Mouse (Mus musculus) cerebellum, adult 11 months (tissue): ENCODE measurements at regions not wholly inside any gene's neighbourhood (a gene's known extent, or its start where the extent isn't known, plus 50 kb on each side); places are given as distances from the start of the nearest gene placed in this dataset.

Source experiments
- DNase-seq: peaks from one replicate; pipeline ENCODE4 v3.0.0; 2022

GRCm38 (mm10) chr10:70336741-70337140 lies 91.8 kb downstream of the Slc16a9 start:
- DNase-seq, result no peak

DNA sequence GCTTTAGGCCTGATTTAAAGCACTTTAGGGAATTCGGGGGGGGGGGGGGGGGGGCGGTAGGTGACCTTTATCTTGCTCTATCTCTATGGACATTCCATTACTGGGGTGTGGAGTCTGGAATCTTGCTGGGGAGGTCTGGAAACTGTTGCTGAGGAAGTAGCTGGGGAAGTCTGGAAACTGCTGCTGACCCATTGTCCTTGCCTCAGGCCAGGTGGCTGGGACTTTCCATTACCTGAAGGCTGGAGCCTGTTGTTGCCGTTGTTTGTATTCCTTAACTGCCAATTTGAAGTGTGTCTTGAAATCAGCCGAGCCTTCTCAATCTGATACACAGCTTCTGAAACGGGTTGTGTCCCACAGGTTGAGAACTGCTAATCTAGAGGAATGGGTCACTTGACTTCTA lies 80.9 kb upstream of the Fam13c start:
- no peak for DNase-seq

- no peak for DNase-seq
Measured at GRCm38 (mm10) chr10:70359834-70360233, 80.4 kb upstream of the Fam13c start.

DNA sequence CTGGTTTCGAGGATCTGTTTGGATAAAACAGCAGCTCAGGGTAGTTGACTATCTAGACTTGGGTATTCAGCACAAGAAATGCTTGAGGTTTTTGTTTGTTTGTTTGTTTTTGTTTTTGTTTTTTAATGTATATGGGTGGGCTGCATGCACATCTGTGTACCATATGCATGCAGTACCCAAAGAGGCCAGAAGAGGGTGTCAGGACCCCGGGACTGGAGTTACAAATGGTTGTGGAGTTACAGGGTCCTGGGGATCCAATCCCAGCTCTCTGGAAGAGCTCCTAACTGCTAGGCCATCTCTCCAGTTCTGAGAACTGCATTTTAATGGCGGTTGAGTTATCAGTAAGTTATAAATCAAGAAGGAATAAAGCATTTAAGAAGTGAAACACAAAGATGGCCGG lies 77.2 kb upstream of the Fam13c start:
- peak; percentile 11 for DNase-seq

DNA sequence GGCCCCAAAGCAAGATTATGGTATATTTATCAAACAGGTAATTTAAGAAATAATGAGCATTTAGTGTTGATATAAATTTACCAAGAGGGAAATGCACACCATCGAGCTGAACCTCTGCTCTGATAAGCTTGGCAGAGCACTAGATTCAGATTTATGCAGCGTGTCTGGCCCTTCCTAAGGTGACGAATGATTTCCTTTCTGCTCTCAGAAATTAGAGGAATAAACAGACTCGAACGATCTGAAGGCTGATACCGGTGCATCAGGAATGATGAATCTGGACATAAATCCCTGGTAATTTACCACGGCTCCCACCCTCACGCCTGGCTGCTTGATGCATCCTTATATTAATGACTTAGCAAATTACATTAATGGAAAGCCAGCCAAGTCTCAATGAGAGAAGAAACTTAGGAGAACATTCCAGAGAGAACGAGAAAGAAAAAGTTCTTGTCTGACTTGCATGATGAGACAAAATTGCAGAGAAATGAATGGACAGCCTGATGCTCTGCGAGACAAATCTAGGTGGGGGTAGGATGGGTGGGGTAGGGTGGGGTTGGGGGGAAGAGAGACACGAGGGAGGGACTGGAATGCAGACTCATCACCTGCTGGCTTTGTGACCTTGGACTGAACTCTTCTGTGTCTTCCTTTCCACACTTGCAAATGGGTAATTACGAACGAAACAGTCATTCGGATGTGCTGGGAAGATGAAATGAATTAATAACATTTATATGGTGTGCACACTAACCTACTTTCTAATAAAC lies 75.9 kb upstream of the Fam13c start:
- no peak for DNase-seq

GRCm38 (mm10) chr10:70364976-70365345 lies 75.3 kb upstream of the Fam13c start:
- no peak for DNase-seq

DNA sequence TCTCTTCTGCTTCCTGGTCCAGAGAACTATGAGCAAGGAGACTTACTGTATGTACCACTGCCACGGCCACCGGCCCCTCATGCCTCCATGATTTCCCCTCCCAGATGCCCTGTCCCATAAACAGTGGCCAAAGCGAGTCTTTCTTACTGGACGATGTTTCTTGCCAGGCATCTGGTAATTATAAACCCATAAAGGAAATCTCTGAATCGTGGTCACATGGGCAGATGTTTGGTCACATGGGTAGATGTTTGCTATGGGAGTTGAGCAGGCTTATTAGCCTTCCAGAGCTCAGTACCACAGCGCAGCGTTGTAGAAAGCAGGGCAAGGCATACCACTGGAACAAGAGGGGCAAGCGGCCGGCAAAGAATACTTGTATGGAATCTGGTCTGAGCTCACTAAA lies 74.8 kb upstream of the Fam13c start:
- no peak for DNase-seq

DNA sequence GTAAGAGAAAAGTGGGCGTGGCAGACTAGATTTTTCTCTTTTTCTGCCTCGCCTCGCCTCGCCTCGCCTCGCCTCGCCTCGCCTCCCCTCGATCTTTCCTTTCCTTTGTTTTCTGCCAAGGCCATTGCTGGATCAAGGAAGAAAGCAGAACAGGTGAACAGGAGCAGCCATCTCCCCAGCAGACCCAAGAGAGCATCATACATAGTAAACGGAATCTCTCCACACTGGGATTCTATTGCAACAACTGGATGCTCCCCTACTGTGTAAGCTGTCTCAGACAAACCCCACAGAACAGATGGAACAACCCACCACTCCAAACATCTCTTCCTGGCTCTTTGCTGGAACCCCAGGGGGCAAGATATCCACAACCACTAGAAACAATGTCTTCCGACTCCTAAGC lies 72.4 kb upstream of the Fam13c start:
- DNase-seq, result no peak

- DNase-seq, result peak; percentile 39
Measured at GRCm38 (mm10) chr10:70368685-70369084, 71.6 kb upstream of the Fam13c start.

DNA sequence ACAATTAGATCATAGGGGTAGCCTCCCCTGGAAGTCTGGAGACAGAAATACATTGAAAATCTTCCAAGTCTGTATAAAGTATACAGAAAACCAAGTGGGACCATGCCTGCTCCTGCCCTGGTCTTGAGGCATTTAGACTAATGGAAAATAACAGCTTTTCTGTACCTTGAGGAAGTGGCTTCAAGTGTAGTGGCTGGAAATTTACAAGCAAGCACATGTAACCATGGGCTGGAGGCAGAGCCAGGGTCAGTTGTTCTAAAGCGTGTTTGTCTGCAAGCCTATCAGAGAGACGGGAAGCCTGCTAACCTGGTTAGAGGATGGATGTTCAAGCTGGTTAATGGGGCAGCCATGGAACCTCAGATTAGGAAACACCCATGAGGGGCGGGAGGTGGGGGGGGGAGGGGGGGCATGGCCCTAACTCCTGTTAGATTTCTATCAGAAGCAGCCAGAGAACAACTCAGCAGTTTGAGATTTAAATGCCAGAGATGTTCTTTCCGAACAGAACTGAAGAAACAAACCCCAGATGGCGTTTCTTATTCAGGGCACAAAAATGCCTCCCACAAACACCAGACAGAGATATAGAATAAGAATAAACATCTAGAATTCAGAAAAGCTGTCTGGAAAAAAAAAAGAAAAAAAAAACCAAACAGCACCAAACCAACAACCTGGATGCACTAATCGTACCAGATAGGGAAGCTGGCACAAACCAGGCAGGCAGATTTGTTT lies 67.7 kb upstream of the Fam13c start:
- DNase-seq, result no peak

- no peak for DNase-seq
Measured at GRCm38 (mm10) chr10:70373207-70373606, 67.1 kb upstream of the Fam13c start.

DNA sequence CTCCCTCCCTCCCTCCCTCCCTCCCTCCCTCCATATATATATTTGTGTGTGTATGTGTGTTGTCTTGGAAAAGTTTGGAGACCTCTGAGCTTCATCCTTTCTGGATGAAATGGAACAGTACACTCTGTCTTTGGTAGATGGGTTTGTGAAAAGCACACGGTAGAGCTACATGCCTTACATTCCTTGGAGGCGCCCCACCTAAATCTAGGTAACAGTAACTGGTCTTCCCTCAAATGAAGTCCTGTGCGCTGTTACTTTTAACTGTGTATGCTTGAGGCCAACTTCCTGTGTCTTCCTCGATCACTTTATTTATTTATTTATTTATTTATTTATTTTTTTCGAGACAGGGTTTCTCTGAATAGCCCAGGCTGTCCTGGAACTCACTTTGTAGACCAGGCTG lies 66.4 kb upstream of the Fam13c start:
- no peak for DNase-seq

- no peak for DNase-seq
Measured at GRCm38 (mm10) chr10:70374726-70375125, 65.6 kb upstream of the Fam13c start.

DNA sequence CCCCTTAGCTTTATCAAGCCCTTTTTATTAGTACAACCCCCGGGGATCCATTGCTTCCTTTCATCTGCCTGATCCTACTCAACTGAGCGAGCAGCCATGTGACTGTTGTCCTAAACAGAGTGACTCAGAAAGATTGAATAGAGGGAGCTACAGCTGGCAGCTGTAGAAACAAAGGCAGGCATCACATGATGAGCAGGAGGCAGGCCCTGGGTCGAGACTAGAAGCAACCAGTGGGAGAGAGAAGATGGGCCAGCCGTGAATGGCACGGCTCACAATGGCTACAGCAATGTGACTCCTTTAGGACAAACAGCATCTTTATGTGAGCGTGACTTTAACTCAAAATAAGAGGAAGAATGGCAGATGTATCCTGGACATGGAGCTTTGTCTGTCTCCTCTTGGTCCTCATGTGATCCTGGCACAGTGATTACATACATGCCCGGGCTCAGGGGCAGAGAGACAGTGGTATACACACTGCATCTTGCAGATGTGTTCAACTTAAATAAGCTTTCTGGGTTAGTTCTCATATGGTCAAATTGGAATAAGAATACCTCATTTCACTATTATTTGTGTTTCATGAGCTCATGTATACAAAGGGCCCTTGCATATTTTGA lies 60.1 kb upstream of the Fam13c start:
- DNase-seq, result peak; percentile 5

DNA sequence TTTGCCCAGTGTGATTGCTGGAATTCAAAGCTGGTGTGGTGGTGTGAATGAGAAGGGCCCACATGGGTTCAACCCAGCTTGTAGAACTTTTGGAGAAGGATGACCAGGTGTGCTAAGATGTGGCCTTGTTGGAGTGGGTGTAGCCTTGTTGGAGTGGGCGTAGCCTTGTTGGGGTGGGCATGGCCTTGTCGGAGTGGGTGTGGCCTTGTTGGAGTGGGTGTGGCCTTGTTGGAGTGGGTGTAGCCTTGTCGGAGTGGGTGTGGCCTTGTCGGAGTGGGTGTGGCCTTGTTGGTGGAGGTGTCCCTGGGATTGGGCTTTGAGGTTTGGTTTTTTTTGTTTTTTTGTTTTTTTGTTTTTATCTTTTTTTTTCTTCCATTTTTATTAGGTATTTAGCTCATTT lies 55.6 kb upstream of the Fam13c start:
- DNase-seq, result no peak

GRCm38 (mm10) chr10:70387729-70388128 lies 52.6 kb upstream of the Fam13c start:
- no peak for DNase-seq
